Mouse (Mus musculus): ENCODE results near the gene Farsa. TPM values are rescaled to one million over a fixed set of nuclear protein-coding genes. Genes with fewer than 3 reads are reported as not detected.

The Farsa gene
- total and polyA plus RNA-seq, 3 experiments, result 39.6 to 182 (median 152) TPM

- peaks cover 83% of the 10 kb centered on the region for H3K4me1 ChIP-seq (ENCODE audit: insufficient read depth, low read depth, low read length)
- H3K4me3 ChIP-seq (ENCODE audit: low read depth, low read length), result peak overlapping the region; percentile 88
- no peak for DNase-seq (ENCODE audit: low spot score)
- H3K27me3 ChIP-seq (ENCODE audit: insufficient read depth, low read length), result no peaks in the 10 kb centered on the region
- no peak for ATAC-seq (ENCODE audit: extremely low read depth, insufficient number of reproducible peaks, low FRiP score, poor library complexity, severe bottlenecking)
- peaks cover 86% of the 10 kb centered on the region for H3K36me3 ChIP-seq (replicated peaks)
- H3K9me3 ChIP-seq (replicated peaks), result no peaks in the 10 kb centered on the region
- TF ChIP-seq CTCF (IDR thresholded peaks at IDR 0.05; ENCODE audit: low read depth, low read length), result no peak
- no peak for TF ChIP-seq GATA2 (IDR thresholded peaks at IDR 0.05; ENCODE audit: borderline replicate concordance, low read depth, low read length)
- TF ChIP-seq POLR2AphosphoS5 (IDR thresholded peaks at IDR 0.05; ENCODE audit: insufficient replicate concordance, low read depth, low read length), result no peak; the same call in 1 of the 2 replicates
- no peak for TF ChIP-seq TAL1 (conservative IDR thresholded peaks at IDR 0.05; ENCODE audit: low read depth, low read length)
- no peak for TF ChIP-seq GATA1 (IDR thresholded peaks at IDR 0.05; ENCODE audit: borderline replicate concordance, low read length)
Measured at GRCm38 (mm10) chr8:84839411-84839810, 17.4 kb upstream of the Farsa start.

GRCm38 (mm10) chr8:84839875-84840247, 16.9 kb upstream of the Farsa start:
- H3K4me1 ChIP-seq (ENCODE audit: insufficient read depth, low read depth, low read length), result peaks cover 83% of the 10 kb centered on the region
- no peak for ATAC-seq (ENCODE audit: extremely low read depth, insufficient number of reproducible peaks, low FRiP score, poor library complexity, severe bottlenecking)

GRCm38 (mm10) chr8:84840248-84840999, 16.4 kb upstream of the Farsa start, which contains the start of gene Rad23a:
Gene Rad23a, minus strand, starts transcription at chr8:84840665.
- peaks cover 87% of the 10 kb centered on the region for H3K36me3 ChIP-seq (replicated peaks)

More at GRCm38 (mm10) chr8:84839875-84840247, 16.9 kb upstream of the Farsa start:
- peak overlapping the region; percentile 88 for H3K4me3 ChIP-seq (ENCODE audit: low read depth, low read length)
- no peaks in the 10 kb centered on the region for H3K9me3 ChIP-seq (replicated peaks)
- DNase-seq (ENCODE audit: low spot score), result no peak
- no peaks in the 10 kb centered on the region for H3K27me3 ChIP-seq (ENCODE audit: insufficient read depth, low read length)
- peaks cover 86% of the 10 kb centered on the region for H3K36me3 ChIP-seq (replicated peaks)
- no peak for TF ChIP-seq GATA1 (IDR thresholded peaks at IDR 0.05; ENCODE audit: borderline replicate concordance, low read length)
- TF ChIP-seq POLR2AphosphoS5 (IDR thresholded peaks at IDR 0.05; ENCODE audit: insufficient replicate concordance, low read depth, low read length), result no peak
- no peak for TF ChIP-seq TAL1 (conservative IDR thresholded peaks at IDR 0.05; ENCODE audit: low read depth, low read length)
- TF ChIP-seq GATA2 (IDR thresholded peaks at IDR 0.05; ENCODE audit: borderline replicate concordance, low read depth, low read length), result no peak
- no peak for TF ChIP-seq CTCF (IDR thresholded peaks at IDR 0.05; ENCODE audit: low read depth, low read length)

GRCm38 (mm10) chr8:84841514-84841913, 15.3 kb upstream of the Farsa start:
- no peak for DNase-seq (ENCODE audit: low spot score)

More at GRCm38 (mm10) chr8:84840248-84840999, 16.4 kb upstream of the Farsa start, which contains the start of gene Rad23a:
- DNase-seq (ENCODE audit: low spot score) (peak; percentile 88), ATAC-seq (ENCODE audit: extremely low read depth, insufficient number of reproducible peaks, low FRiP score, poor library complexity, severe bottlenecking) (peak; percentile 83)
- Histone ChIP-seq H3K27me3 (ENCODE audit: insufficient read depth, low read length) (no peaks in the 10 kb centered on the region), H3K4me1 (ENCODE audit: insufficient read depth, low read depth, low read length) (peaks cover 82% of the 10 kb centered on the region), H3K4me3 (ENCODE audit: low read depth, low read length) (peak within 1 kb of the TSS; percentile 88), H3K9me3 (replicated peaks) (no peaks in the 10 kb centered on the region)
- TF ChIP-seq GATA2 (IDR thresholded peaks at IDR 0.05; ENCODE audit: borderline replicate concordance, low read depth, low read length) (no peak), POLR2AphosphoS5 (IDR thresholded peaks at IDR 0.05; ENCODE audit: insufficient replicate concordance, low read depth, low read length) (peak; percentile 82; the same call in 1 of the 2 replicates)

GRCm38 (mm10) chr8:84844397-84845070, 12.3 kb upstream of the Farsa start:
- no peak for DNase-seq (ENCODE audit: low spot score)
- Histone ChIP-seq H3K4me1 (ENCODE audit: insufficient read depth, low read depth, low read length) (peaks cover 59% of the 10 kb centered on the region), H3K4me3 (ENCODE audit: low read depth, low read length) (peak overlapping the region; percentile 91), H3K36me3 (replicated peaks) (peaks cover 55% of the 10 kb centered on the region), H3K27me3 (ENCODE audit: insufficient read depth, low read length) (no peaks in the 10 kb centered on the region), H3K9me3 (replicated peaks) (no peaks in the 10 kb centered on the region)
- TF ChIP-seq TAL1 (conservative IDR thresholded peaks at IDR 0.05; ENCODE audit: low read depth, low read length) (no peak), GATA2 (IDR thresholded peaks at IDR 0.05; ENCODE audit: borderline replicate concordance, low read depth, low read length) (no peak), POLR2AphosphoS5 (IDR thresholded peaks at IDR 0.05; ENCODE audit: insufficient replicate concordance, low read depth, low read length) (peak; percentile 85; the same call in 1 of the 2 replicates)
- no peak for ATAC-seq (ENCODE audit: extremely low read depth, insufficient number of reproducible peaks, low FRiP score, poor library complexity, severe bottlenecking)

More at GRCm38 (mm10) chr8:84841514-84841913, 15.3 kb upstream of the Farsa start:
- Histone ChIP-seq H3K4me1 (ENCODE audit: insufficient read depth, low read depth, low read length) (peaks cover 72% of the 10 kb centered on the region), H3K27me3 (ENCODE audit: insufficient read depth, low read length) (no peaks in the 10 kb centered on the region), H3K4me3 (ENCODE audit: low read depth, low read length) (no peak overlapping the region), H3K9me3 (replicated peaks) (no peaks in the 10 kb centered on the region), H3K36me3 (replicated peaks) (peaks cover 86% of the 10 kb centered on the region)
- TF ChIP-seq CTCF (IDR thresholded peaks at IDR 0.05; ENCODE audit: low read depth, low read length) (no peak), GATA1 (IDR thresholded peaks at IDR 0.05; ENCODE audit: borderline replicate concordance, low read length) (no peak), POLR2AphosphoS5 (IDR thresholded peaks at IDR 0.05; ENCODE audit: insufficient replicate concordance, low read depth, low read length) (no peak), GATA2 (IDR thresholded peaks at IDR 0.05; ENCODE audit: borderline replicate concordance, low read depth, low read length) (no peak), TAL1 (conservative IDR thresholded peaks at IDR 0.05; ENCODE audit: low read depth, low read length) (no peak)
- no peak for ATAC-seq (ENCODE audit: extremely low read depth, insufficient number of reproducible peaks, low FRiP score, poor library complexity, severe bottlenecking)

GRCm38 (mm10) chr8:84845355-84846093, 11.3 kb upstream of the Farsa start:
- H3K27me3 ChIP-seq (ENCODE audit: insufficient read depth, low read length), result no peaks in the 10 kb centered on the region
- peaks cover 56% of the 10 kb centered on the region for H3K4me1 ChIP-seq (ENCODE audit: insufficient read depth, low read depth, low read length)
- TF ChIP-seq CTCF (IDR thresholded peaks at IDR 0.05; ENCODE audit: low read depth, low read length) (no peak), POLR2AphosphoS5 (IDR thresholded peaks at IDR 0.05; ENCODE audit: insufficient replicate concordance, low read depth, low read length) (0 out of 2 replicates have a peak, but pooled peaks have one; percentile 41), TAL1 (conservative IDR thresholded peaks at IDR 0.05; ENCODE audit: low read depth, low read length) (no peak), GATA2 (IDR thresholded peaks at IDR 0.05; ENCODE audit: borderline replicate concordance, low read depth, low read length) (no peak), GATA1 (IDR thresholded peaks at IDR 0.05; ENCODE audit: borderline replicate concordance, low read length) (no peak)
- H3K9me3 ChIP-seq (replicated peaks), result no peaks in the 10 kb centered on the region
- H3K36me3 ChIP-seq (replicated peaks), result peaks cover 54% of the 10 kb centered on the region
- peak overlapping the region; percentile 91 for H3K4me3 ChIP-seq (ENCODE audit: low read depth, low read length)
- no peak for ATAC-seq (ENCODE audit: extremely low read depth, insufficient number of reproducible peaks, low FRiP score, poor library complexity, severe bottlenecking)
- no peak for DNase-seq (ENCODE audit: low spot score)
